In genomic region chr16:93976907-93977306, GRCm38 (mm10) we compare ENCODE assay signal across 13 mouse cellular contexts. TPM values are rescaled to one million over a fixed set of nuclear protein-coding genes. Genes with fewer than 3 reads are reported as not detected.
DNase-seq lines count a peak whose midpoint lies in the region; ATAC-seq and TF ChIP-seq lines count a peak whose summit lies in the region.
"Had no signal": no experiment of that assay in that cellular context is flagged by ENCODE, and none has a peak within 500 bp of the region (broad histone marks: within the 10 kb centered on the region; RNA-seq: fewer than 3 reads in every experiment).

No protein-coding gene starts in this region.

- H3K4me3 ChIP-seq in embryonic facial prominence, embryonic 11.5 days (ENCODE audit: low read depth, low read length), result no peak overlapping the region
- no peak overlapping the region for H3K4me3 ChIP-seq in embryonic facial prominence, embryonic 10.5 days
- H3K4me3 ChIP-seq in liver, postnatal 0 days (ENCODE audit: low read depth, low read length), result no peak overlapping the region
- H3K4me3 ChIP-seq in liver, embryonic 11.5 days (ENCODE audit: low read depth, low read length), result no peak overlapping the region
- H3K4me3 ChIP-seq in bone marrow macrophage, adult 2 months (ENCODE audit: insufficient read depth, low read length), result no peak overlapping the region
- H3K4me3 ChIP-seq in small intestine, adult 2 months (ENCODE audit: low read depth, low read length), result no peak overlapping the region
- H3K4me3 ChIP-seq: hindbrain, embryonic 13.5 days; lung, embryonic 15.5 days; myocyte had no signal

- peak; percentile 62 for TF ChIP-seq CTCF in liver, postnatal 0 days (IDR thresholded peaks at IDR 0.05; ENCODE audit: low read depth)
- peak; percentile 24; the same call in 1 of the 2 replicates for TF ChIP-seq CTCF in bone marrow macrophage, adult 2 months (IDR thresholded peaks at IDR 0.05; ENCODE audit: low read depth, low read length)
- peak; percentile 52; the same call in 1 of the 2 replicates for TF ChIP-seq CTCF in small intestine, adult 2 months (IDR thresholded peaks at IDR 0.05; ENCODE audit: extremely low read depth, insufficient read length, insufficient replicate concordance, low read depth, low read length)

- 0 out of 2 replicates have a peak, but pooled peaks cover 2% of the 10 kb centered on the region for H3K4me1 ChIP-seq in embryonic facial prominence, embryonic 11.5 days (ENCODE audit: control insufficient read depth, insufficient read depth, low read length)
- peaks cover 32% of the 10 kb centered on the region for H3K4me1 ChIP-seq in embryonic facial prominence, embryonic 10.5 days
- H3K4me1 ChIP-seq in liver, postnatal 0 days (ENCODE audit: insufficient read depth), result peaks cover 5% of the 10 kb centered on the region; the same call in 1 of the 2 replicates
- H3K4me1 ChIP-seq in liver, embryonic 11.5 days (replicated peaks; ENCODE audit: control insufficient read depth, insufficient read depth, low read length), result peaks cover 4% of the 10 kb centered on the region
- H3K4me1 ChIP-seq in bone marrow macrophage, adult 2 months (ENCODE audit: control insufficient read depth, insufficient read depth, low read length), result 0 out of 2 replicates have a peak, but pooled peaks cover 2% of the 10 kb centered on the region
- no peaks in the 10 kb centered on the region; the same call in 1 of the 2 replicates for H3K4me1 ChIP-seq in small intestine, adult 2 months (ENCODE audit: control insufficient read depth, insufficient read depth, insufficient read length, low read length)

- no peak overlapping the region for H3K4me2 ChIP-seq in embryonic facial prominence, embryonic 11.5 days (ENCODE audit: low read depth, low read length)
- no peak overlapping the region for H3K4me2 ChIP-seq in liver, postnatal 0 days (ENCODE audit: low read depth, low read length)
- H3K4me2 ChIP-seq in liver, embryonic 11.5 days, result no peak overlapping the region
- H3K4me2 ChIP-seq: hindbrain, embryonic 13.5 days; lung, embryonic 15.5 days had no signal

- no peaks in the 10 kb centered on the region for H3K9me3 ChIP-seq in embryonic facial prominence, embryonic 11.5 days (replicated peaks; ENCODE audit: control insufficient read depth, low read length)
- H3K9me3 ChIP-seq in embryonic facial prominence, embryonic 10.5 days, result no peaks in the 10 kb centered on the region; the same call in 1 of the 2 replicates
- H3K9me3 ChIP-seq in liver, postnatal 0 days (ENCODE audit: low read length), result no peaks in the 10 kb centered on the region
- H3K9me3 ChIP-seq in liver, embryonic 11.5 days (ENCODE audit: control insufficient read depth, low read length), result no peaks in the 10 kb centered on the region
- H3K9me3 ChIP-seq: hindbrain, embryonic 13.5 days; lung, embryonic 15.5 days had no signal

- no peaks in the 10 kb centered on the region for H3K36me3 ChIP-seq in embryonic facial prominence, embryonic 11.5 days (replicated peaks; ENCODE audit: control insufficient read depth, insufficient read depth, low read depth, low read length)
- no peaks in the 10 kb centered on the region for H3K36me3 ChIP-seq in embryonic facial prominence, embryonic 10.5 days (replicated peaks)
- no peaks in the 10 kb centered on the region for H3K36me3 ChIP-seq in liver, postnatal 0 days (replicated peaks; ENCODE audit: insufficient read depth, low read length)
- H3K36me3 ChIP-seq in liver, embryonic 11.5 days (ENCODE audit: control insufficient read depth, insufficient read depth, low read length), result no peaks in the 10 kb centered on the region
- H3K36me3 ChIP-seq in small intestine, adult 2 months (ENCODE audit: control insufficient read depth, insufficient read depth, low read length), result no peaks in the 10 kb centered on the region
- H3K36me3 ChIP-seq: hindbrain, embryonic 13.5 days; lung, embryonic 15.5 days had no signal

- H3K9ac ChIP-seq in embryonic facial prominence, embryonic 11.5 days (replicated peaks; ENCODE audit: low read length), result no peak overlapping the region
- no peak overlapping the region for H3K9ac ChIP-seq in liver, postnatal 0 days (replicated peaks)
- H3K9ac ChIP-seq in liver, embryonic 11.5 days (ENCODE audit: low read depth, low read length), result no peak overlapping the region
- H3K9ac ChIP-seq: hindbrain, embryonic 13.5 days; lung, embryonic 15.5 days had no signal

- H3K27me3 ChIP-seq in embryonic facial prominence, embryonic 11.5 days (ENCODE audit: control insufficient read depth, insufficient read depth, low read length), result no peaks in the 10 kb centered on the region
- H3K27me3 ChIP-seq in embryonic facial prominence, embryonic 10.5 days (replicated peaks; ENCODE audit: low read depth, poor library complexity, severe bottlenecking), result no peaks in the 10 kb centered on the region
- H3K27me3 ChIP-seq in liver, postnatal 0 days (ENCODE audit: insufficient read depth, low read length), result no peaks in the 10 kb centered on the region
- H3K27me3 ChIP-seq in liver, embryonic 11.5 days (replicated peaks; ENCODE audit: control insufficient read depth, insufficient read depth, low read length), result no peaks in the 10 kb centered on the region
- no peaks in the 10 kb centered on the region for H3K27me3 ChIP-seq in small intestine, adult 2 months (ENCODE audit: control insufficient read depth, insufficient read depth, low read length)
- H3K27me3 ChIP-seq: hindbrain, embryonic 13.5 days; lung, embryonic 15.5 days had no signal

- no peak for ATAC-seq in embryonic facial prominence, embryonic 11.5 days (replicated peaks; ENCODE audit: insufficient number of reproducible peaks, low FRiP score, low TSS enrichment, low read depth)
- ATAC-seq in liver, postnatal 0 days, result no peak
- no peak for ATAC-seq in liver, embryonic 11.5 days (replicated peaks; ENCODE audit: low FRiP score)

- DNase-seq in embryonic facial prominence, embryonic 11.5 days (ENCODE audit: low spot score), result peak; percentile 26
- no peak for DNase-seq in embryonic facial prominence, embryonic 10.5 days (ENCODE audit: low spot score)
- DNase-seq in liver, postnatal 0 days, result no peak
- no peak for DNase-seq in liver, embryonic 11.5 days (ENCODE audit: low spot score)
- DNase-seq in ovary, postnatal 10 days (ENCODE audit: low spot score), result no peak
- DNase-seq in urinary bladder, postnatal 10 days (ENCODE audit: low spot score), result no peak
- DNase-seq: gastrocnemius, postnatal 25 days; thymus, adult 2 months had no signal

- TF ChIP-seq POLR2A in bone marrow macrophage, adult 2 months (IDR thresholded peaks at IDR 0.05; ENCODE audit: borderline replicate concordance, low read depth, low read length), result no peak
- no peak for TF ChIP-seq POLR2A in small intestine, adult 2 months (IDR thresholded peaks at IDR 0.05; ENCODE audit: low read depth, low read length)

- TF ChIP-seq EP300 in liver, postnatal 0 days (IDR thresholded peaks at IDR 0.05; ENCODE audit: low read depth), result no peak

- no peak overlapping the region for H3K27ac ChIP-seq in embryonic facial prominence, embryonic 11.5 days (replicated peaks; ENCODE audit: low read depth, low read length)
- no peak overlapping the region for H3K27ac ChIP-seq in embryonic facial prominence, embryonic 10.5 days (replicated peaks)
- H3K27ac ChIP-seq in liver, postnatal 0 days (ENCODE audit: low read depth), result no peak overlapping the region
- no peak overlapping the region for H3K27ac ChIP-seq in liver, embryonic 11.5 days (ENCODE audit: low read depth, low read length)
- no peak overlapping the region for H3K27ac ChIP-seq in bone marrow macrophage, adult 2 months (ENCODE audit: insufficient read depth, low read depth, low read length)
- H3K27ac ChIP-seq in small intestine, adult 2 months (ENCODE audit: insufficient read depth, low read depth, low read length), result no peak overlapping the region
- H3K27ac ChIP-seq: hindbrain, embryonic 13.5 days; lung, embryonic 15.5 days had no signal

- WGBS in embryonic facial prominence, embryonic 11.5 days, result 48% methylated on average over 3 of the region's 3 CpGs
- WGBS in embryonic facial prominence, embryonic 10.5 days, result 55% methylated on average over 3 of the region's 3 CpGs
- 68% methylated on average over 3 of the region's 3 CpGs for WGBS in liver, postnatal 0 days (ENCODE audit: insufficient replicate concordance)
- 52% methylated on average over 3 of the region's 3 CpGs for WGBS in liver, embryonic 11.5 days
- WGBS in small intestine, adult 2 months, result 36% methylated on average over 3 of the region's 3 CpGs

RNA-seq across cellular contexts. Expression of gene Cldn14, which starts 31.7 kb away (rescaled TPM):
- 0.33 TPM in 1 of 2 replicates, not detected in the other for polyA plus RNA-seq in embryonic facial prominence, embryonic 11.5 days (2014; fragmentation: Nextera tagmentation; extraction: Ambion mirVana)
- polyA plus RNA-seq in embryonic facial prominence, embryonic 10.5 days (2016; fragmentation: Nextera tagmentation; extraction: Ambion mirVana), result not detected in 2 replicates
- polyA plus RNA-seq in liver, postnatal 0 days (2015; fragmentation: Nextera tagmentation; extraction: Ambion mirVana), result 8.6 and 12.6 TPM in 2 replicates
- polyA plus RNA-seq in liver, embryonic 11.5 days (2014; fragmentation: Nextera tagmentation; extraction: Ambion mirVana), result 0.14 TPM in 1 of 2 replicates, not detected in the other
- not detected in 2 replicates for polyA plus RNA-seq in bone marrow macrophage, adult 2 months (2012; ENCODE audit: insufficient read depth, insufficient read length, missing spikeins)
- 0.15 TPM in 1 of 2 replicates, not detected in the other for polyA plus RNA-seq in small intestine, adult 2 months (2012; rRNA removed)
- polyA plus RNA-seq: hindbrain, embryonic 13.5 days; lung, embryonic 15.5 days had no signal
